Mouse (Mus musculus) gastrocnemius, adult 8-10 months (tissue): ENCODE data around the gene Sell. TPM values are rescaled to one million over a fixed set of nuclear protein-coding genes. Genes with fewer than 3 reads are reported as not detected.

ENCODE experiments used
- DNase-seq, 2 experiments: peaks; one replicate each; pipeline ENCODE4 v3.0.0; 2022; ENCODE audit warnings: low spot score in 2 of 2
- total RNA-seq, 4 experiments: library from RNA; stranded (reverse); gene quantifications; 2 replicates each; pipeline ENCODE4 v1.2.4; 2022

Sell gene
- total RNA-seq, 4 experiments from 2014 or later = 0.19 to 0.34 TPM; not detected in 2

- no peak for DNase-seq
Observed at GRCm38 (mm10) chr1:164074606-164075140, 12.9 kb downstream of the Sell start.

- no peak for DNase-seq
Observed at GRCm38 (mm10) chr1:164075416-164075815, 13.6 kb downstream of the Sell start.

- no peak for DNase-seq
Observed at GRCm38 (mm10) chr1:164076441-164076840, 14.7 kb downstream of the Sell start.

GRCm38 (mm10) chr1:164077031-164077430 is 15.2 kb downstream of the Sell start:
- DNase-seq = no peak

- DNase-seq = no peak
Observed at GRCm38 (mm10) chr1:164078323-164078741, 16.6 kb downstream of the Sell start.

GRCm38 (mm10) chr1:164079091-164079490 is 17.3 kb downstream of the Sell start:
- DNase-seq = no peak

GRCm38 (mm10) chr1:164083046-164083445 is 21.3 kb downstream of the Sell start:
- DNase-seq = no peak

GRCm38 (mm10) chr1:164086797-164087196 is 25.0 kb downstream of the Sell start:
- no peak for DNase-seq

- no peak for DNase-seq
Observed at GRCm38 (mm10) chr1:164087872-164088271, 26.1 kb downstream of the Sell start.

GRCm38 (mm10) chr1:164096780-164097179 is 35.0 kb downstream of the Sell start:
- DNase-seq = no peak

GRCm38 (mm10) chr1:164097911-164098310 is 36.1 kb downstream of the Sell start:
- no peak for DNase-seq

GRCm38 (mm10) chr1:164098372-164098771 is 36.6 kb downstream of the Sell start:
- DNase-seq = no peak

GRCm38 (mm10) chr1:164109763-164110162 is 48.0 kb downstream of the Sell start:
- no peak for DNase-seq

- no peak for DNase-seq
Observed at GRCm38 (mm10) chr1:164110591-164111329, 49.0 kb downstream of the Sell start.

GRCm38 (mm10) chr1:164114280-164114679 is 52.5 kb downstream of the Sell start:
- DNase-seq = no peak

GRCm38 (mm10) chr1:164114947-164115493 is 53.2 kb downstream of the Sell start, which contains the start of gene Selp:
Selp (plus strand) TSS chr1:164115264.
- no peak for DNase-seq

GRCm38 (mm10) chr1:164115647-164116046 is 53.9 kb downstream of the Sell start:
- no peak for DNase-seq

GRCm38 (mm10) chr1:164117869-164118268 is 56.1 kb downstream of the Sell start:
- DNase-seq = no peak

GRCm38 (mm10) chr1:164119892-164120776 is 58.4 kb downstream of the Sell start:
- no peak for DNase-seq

- DNase-seq = no peak
Observed at GRCm38 (mm10) chr1:164120777-164121158, 59.0 kb downstream of the Sell start.

- DNase-seq = no peak
Observed at GRCm38 (mm10) chr1:164123836-164124235, 62.1 kb downstream of the Sell start.

- DNase-seq = no peak
Observed at GRCm38 (mm10) chr1:164130013-164130412, 68.2 kb downstream of the Sell start.
